Mouse (Mus musculus) stomach, postnatal 0 days (tissue): ENCODE results near the gene Sowaha. TPM values are rescaled to one million over a fixed set of nuclear protein-coding genes. Genes with fewer than 3 reads are reported as not detected.

Source experiments
- ATAC-seq: fragments of 200-750 bp; cut with Nextera tagmentation; 2 replicates; pipeline ENCODE4 v1.8.0; 2017; ENCODE audit not compliant: low FRiP score, low TSS enrichment
- DNase-seq: peaks from one replicate; pipeline ENCODE4 v3.0.0-alpha.2; 2016; ENCODE audit warnings: low spot score
- H3K27ac ChIP-seq: fragments of 300-500 bp; sonication (generic); replicated peaks from 2 replicates; pipeline ENCODE4 v1.5.1; 2014; ENCODE audit warnings: mild to moderate bottlenecking, control low read depth
- H3K27me3 ChIP-seq: fragments of 300-500 bp; sonication (generic); 2 replicates; pipeline ENCODE4 v1.6.1; 2014; ENCODE audit warnings: low read length; ENCODE audit not compliant: control insufficient read depth, insufficient read depth
- H3K36me3 ChIP-seq: fragments of 300-500 bp; sonication (generic); 2 replicates; pipeline ENCODE4 v1.6.1; 2014; ENCODE audit warnings: low read length, mixed read lengths; ENCODE audit not compliant: control insufficient read depth, insufficient read depth
- H3K4me1 ChIP-seq: fragments of 300-500 bp; sonication (generic); replicated peaks from 2 replicates; pipeline ENCODE4 v1.6.1; 2014; ENCODE audit warnings: antibody characterized with exemption; ENCODE audit not compliant: control insufficient read depth, insufficient read depth
- H3K4me2 ChIP-seq: fragments of 300-500 bp; sonication (generic); replicated peaks from 2 replicates; pipeline ENCODE4 v1.6.1; 2014; ENCODE audit warnings: low read depth, mild to moderate bottlenecking, control low read depth, moderate library complexity
- H3K4me3 ChIP-seq: fragments of 300-500 bp; sonication (generic); 2 replicates; pipeline ENCODE4 v1.5.1; 2014; ENCODE audit warnings: low read depth, low read length, control low read depth
- H3K9ac ChIP-seq: fragments of 300-500 bp; sonication (generic); 2 replicates; pipeline ENCODE4 v1.6.1; 2014; ENCODE audit warnings: mild to moderate bottlenecking, low read length, control low read depth, mixed read lengths
- H3K9me3 ChIP-seq: fragments of 300-500 bp; sonication (generic); 2 replicates; pipeline ENCODE4 v1.6.1; 2016; ENCODE audit warnings: low read length; ENCODE audit not compliant: control insufficient read depth
- CTCF ChIP-seq: IDR thresholded peaks from 2 replicates; pipeline ENCODE4 v1.5.1; 2016; ENCODE audit warnings: antibody characterized with exemption, low read depth, mild to moderate bottlenecking, moderate library complexity
- EP300 ChIP-seq: optimal IDR thresholded peaks from 2 replicates; pipeline ENCODE3; 2016; ENCODE audit warnings: antibody characterized with exemption
- WGBS: fragments of 180-500 bp; shearing (Covaris S2); extraction: QIAGEN DNeasy Blood & Tissue Kit; methylation state at CpG from one replicate; pipeline ENCODE4 v1.1.7; 2014; 5-methylcytosine and 5-hydroxymethylcytosine counted together
- polyA plus RNA-seq: library from polyadenylated mRNA; unstranded; fragments of >200 nt; fragmentation: Nextera tagmentation; extraction: Ambion mirVana; gene quantifications from 2 replicates; pipeline ENCODE4 v1.2.1, GENCODE M21; 2015

Gene Sowaha
- polyA plus RNA-seq, 1 experiment from 2014 or later: 0.91 TPM

DNA sequence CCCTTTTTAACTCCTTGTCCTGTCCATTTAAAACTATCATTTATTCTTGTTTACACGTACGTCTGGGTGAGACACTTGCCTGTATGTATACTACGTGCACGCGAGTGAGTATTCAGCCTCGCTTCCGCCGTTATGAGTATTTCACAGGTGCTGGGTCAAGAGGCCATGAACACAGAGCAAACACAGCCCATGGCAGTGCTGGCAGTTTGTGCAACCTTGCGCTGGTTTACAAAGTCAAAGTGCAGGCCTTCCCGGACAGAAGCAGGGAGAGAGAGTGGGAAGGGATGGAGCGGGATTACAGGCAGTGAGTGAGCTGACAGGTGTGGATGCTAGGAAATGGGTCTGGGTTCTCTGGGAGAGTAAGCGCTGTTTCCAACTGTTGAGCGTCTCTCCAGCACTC lies 33.9 kb downstream of the Sowaha start:
- Histone ChIP-seq H3K36me3 (no peaks in the 10 kb centered on the region), H3K27ac (no peak overlapping the region), H3K4me1 (no peaks in the 10 kb centered on the region), H3K4me3 (no peak overlapping the region), H3K9me3 (no peaks in the 10 kb centered on the region), H3K9ac (no peak overlapping the region), H3K27me3 (no peaks in the 10 kb centered on the region), H3K4me2 (no peak overlapping the region)
- WGBS: 61% methylated on average over 13 of the region's 13 CpGs
- ATAC-seq (no peak), DNase-seq (no peak)
- no peak for TF ChIP-seq CTCF
- TF ChIP-seq EP300: no peak

DNA sequence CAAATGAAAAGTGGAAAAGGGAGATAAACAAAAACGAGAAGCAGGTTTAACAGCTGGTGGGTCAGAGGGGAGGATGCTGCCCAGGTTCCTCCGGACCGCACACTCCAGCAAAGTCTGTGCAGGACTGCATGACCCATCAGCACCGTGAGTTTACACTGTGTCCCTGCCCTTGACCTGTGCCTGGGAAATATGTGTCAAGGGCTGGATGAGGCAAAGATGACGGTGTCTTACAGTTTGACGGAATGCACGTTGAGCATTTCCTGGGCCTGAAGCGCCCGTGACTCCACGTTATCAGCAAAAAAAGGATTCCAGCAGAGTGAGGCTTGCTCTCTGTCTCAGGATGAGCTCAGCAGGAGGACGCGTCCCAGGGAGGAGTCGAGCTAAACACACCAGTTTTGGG lies 34.5 kb downstream of the Sowaha start:
- no peaks in the 10 kb centered on the region for H3K9me3 ChIP-seq
- no peaks in the 10 kb centered on the region for H3K36me3 ChIP-seq
- no peak overlapping the region for H3K4me3 ChIP-seq
- no peak for ATAC-seq
- 58% methylated on average over 13 of the region's 13 CpGs for WGBS
- TF ChIP-seq CTCF (no peak), EP300 (no peak)
- no peak for DNase-seq
- no peak overlapping the region for H3K4me2 ChIP-seq
- H3K27me3 ChIP-seq: no peaks in the 10 kb centered on the region
- no peaks in the 10 kb centered on the region for H3K4me1 ChIP-seq
- no peak overlapping the region for H3K9ac ChIP-seq
- no peak overlapping the region for H3K27ac ChIP-seq

DNA sequence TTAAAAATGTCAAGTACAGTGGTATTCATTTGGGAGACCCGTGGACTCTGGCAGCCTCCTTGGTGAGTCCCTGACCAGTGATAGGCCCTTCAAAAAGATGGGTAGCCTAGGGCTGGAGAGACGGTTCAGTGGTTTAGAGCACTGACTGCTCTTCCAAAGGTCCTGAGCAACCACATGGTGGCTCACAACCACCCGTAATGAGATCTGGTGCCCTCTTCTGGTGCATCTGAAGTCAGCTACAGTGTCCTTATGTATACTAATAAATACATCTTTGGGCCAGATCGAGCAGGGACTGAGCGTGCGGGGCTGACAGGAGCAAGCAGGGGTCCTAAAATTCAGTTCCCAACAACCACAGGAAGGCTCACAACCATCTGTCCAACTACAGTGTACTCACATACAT lies 36.2 kb downstream of the Sowaha start:
- Histone ChIP-seq H3K4me3 (no peak overlapping the region), H3K36me3 (no peaks in the 10 kb centered on the region), H3K27ac (no peak overlapping the region), H3K4me1 (no peaks in the 10 kb centered on the region), H3K9me3 (no peaks in the 10 kb centered on the region), H3K4me2 (no peak overlapping the region), H3K9ac (no peak overlapping the region), H3K27me3 (no peaks in the 10 kb centered on the region)
- peak; percentile 75 for TF ChIP-seq CTCF
- TF ChIP-seq EP300: no peak
- DNase-seq: no peak
- 36% methylated on average over 6 of the region's 6 CpGs for WGBS
- ATAC-seq: 0 out of 2 replicates have a peak, but pooled peaks have one; percentile 19

DNA sequence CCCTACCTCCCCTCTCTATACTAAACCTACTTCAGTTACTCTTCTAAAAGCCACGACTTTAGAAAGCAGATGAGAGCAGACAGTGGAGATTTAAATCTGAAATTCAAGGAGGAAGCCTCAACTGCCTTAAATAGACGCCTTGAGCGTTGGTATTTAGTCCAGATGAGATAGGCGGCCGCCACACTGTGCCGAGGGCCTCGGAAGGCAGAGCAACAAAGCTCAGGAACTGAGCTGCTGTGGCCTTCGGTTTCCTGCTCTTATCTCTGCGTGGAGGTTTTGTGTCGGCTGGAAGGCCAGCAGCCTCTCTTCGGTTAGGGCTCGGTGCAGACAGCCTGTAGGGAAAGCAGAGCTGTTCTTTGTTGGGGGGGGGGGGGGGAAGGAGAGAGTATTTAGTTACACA lies 38.2 kb downstream of the Sowaha start:
- WGBS: 32% methylated on average over 12 of the region's 12 CpGs
- no peak for DNase-seq
- H3K9me3 ChIP-seq: no peaks in the 10 kb centered on the region

DNA sequence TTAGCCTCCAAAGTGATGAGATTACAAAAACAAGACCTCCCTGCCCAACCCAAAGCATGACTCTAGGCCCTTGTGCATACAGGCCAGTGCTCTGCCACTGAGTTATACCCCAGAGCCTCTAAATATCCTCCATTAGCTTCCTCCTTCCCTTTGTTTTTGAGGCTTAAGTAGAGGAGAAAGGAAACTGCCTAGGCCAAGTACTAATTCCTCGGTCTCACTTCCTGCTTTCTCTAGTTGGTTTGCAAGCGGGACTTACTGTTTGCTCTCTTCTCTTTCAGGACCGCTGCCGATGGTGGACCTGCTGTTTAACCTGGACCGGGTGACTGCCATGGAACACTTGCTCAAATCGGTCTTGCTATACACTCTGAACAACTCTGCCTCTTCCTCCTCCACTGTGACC lies 43.7 kb downstream of the Sowaha start:
- 77% methylated on average over 6 of the region's 6 CpGs for WGBS
- TF ChIP-seq EP300: no peak
- no peak for TF ChIP-seq CTCF
- Histone ChIP-seq H3K27ac (no peak overlapping the region), H3K4me3 (no peak overlapping the region), H3K9ac (no peak overlapping the region), H3K9me3 (no peaks in the 10 kb centered on the region), H3K36me3 (no peaks in the 10 kb centered on the region), H3K4me1 (no peaks in the 10 kb centered on the region), H3K4me2 (no peak overlapping the region), H3K27me3 (no peaks in the 10 kb centered on the region)
- ATAC-seq (no peak), DNase-seq (no peak)

More for the DNA sequence above, 38.2 kb downstream of the Sowaha start:
- no peak overlapping the region for H3K27ac ChIP-seq
- no peaks in the 10 kb centered on the region for H3K36me3 ChIP-seq
- ATAC-seq: 0 out of 2 replicates have a peak, but pooled peaks have one; percentile 28
- no peak overlapping the region for H3K4me3 ChIP-seq
- no peak overlapping the region for H3K4me2 ChIP-seq
- TF ChIP-seq EP300 (no peak), CTCF (no peak)
- no peaks in the 10 kb centered on the region for H3K27me3 ChIP-seq
- no peak overlapping the region for H3K9ac ChIP-seq
- no peaks in the 10 kb centered on the region for H3K4me1 ChIP-seq

DNA sequence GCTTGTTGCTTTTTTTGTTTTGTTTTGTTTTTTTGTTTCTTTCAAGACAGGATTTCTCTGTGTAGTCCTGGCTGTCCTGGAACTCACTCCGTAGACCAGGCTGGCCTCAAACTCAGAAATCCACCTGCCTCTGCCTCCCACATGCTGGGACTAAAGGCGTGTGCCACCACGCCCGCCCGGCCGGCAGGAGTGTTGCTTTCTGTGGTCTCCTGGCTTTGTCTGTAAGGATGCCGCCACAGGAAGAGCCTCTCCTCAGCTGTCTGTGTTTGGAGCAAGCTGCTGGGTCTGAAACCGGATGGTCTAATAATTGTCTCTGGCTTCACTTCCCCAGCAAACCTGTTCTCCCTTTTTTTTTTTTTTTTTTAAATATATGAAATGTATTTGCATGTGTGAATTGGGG lies 44.6 kb downstream of the Sowaha start:
- DNase-seq: no peak
- no peak for TF ChIP-seq CTCF
- no peak for TF ChIP-seq EP300
- no peak for ATAC-seq
- 79% methylated on average over 8 of the region's 8 CpGs for WGBS
- Histone ChIP-seq H3K4me1 (no peaks in the 10 kb centered on the region), H3K9me3 (no peaks in the 10 kb centered on the region), H3K4me2 (no peak overlapping the region), H3K4me3 (no peak overlapping the region), H3K27me3 (no peaks in the 10 kb centered on the region), H3K36me3 (no peaks in the 10 kb centered on the region), H3K27ac (no peak overlapping the region), H3K9ac (no peak overlapping the region)
